In the genomic region with DNA sequence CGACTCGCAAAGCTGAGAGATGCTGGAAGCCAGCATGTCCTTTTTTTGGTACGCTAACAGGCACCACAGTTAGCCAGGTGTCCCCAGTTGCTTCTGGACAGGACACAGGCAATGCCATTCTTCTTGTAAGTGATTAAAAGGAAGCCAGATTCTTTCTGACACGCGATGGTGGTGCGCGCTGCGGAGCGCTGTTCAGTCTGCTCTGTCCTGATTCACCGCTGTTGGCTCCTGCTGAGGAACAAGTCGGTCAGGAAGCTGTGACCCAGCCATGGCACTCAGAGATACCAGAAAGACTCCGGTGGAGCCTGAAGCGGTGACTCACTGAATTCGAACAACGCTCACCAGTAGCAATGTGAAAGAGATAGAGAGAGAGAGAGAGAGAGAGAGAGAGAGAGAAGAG, we compare ENCODE assay signal across 18 mouse cellular contexts.
DNase-seq lines count a peak whose midpoint lies in the region; ATAC-seq and TF ChIP-seq lines count a peak whose summit lies in the region.
"Had no signal": no experiment of that assay in that cellular context is flagged by ENCODE, and none has a peak within 500 bp of the region (broad histone marks: within the 10 kb centered on the region; RNA-seq: fewer than 3 reads in every experiment).

No protein-coding gene starts in this region.

- H3K4me1 ChIP-seq in testis, adult 2 months (ENCODE audit: control insufficient read depth, insufficient read depth, low read length), result peaks cover 6% of the 10 kb centered on the region
- H3K4me1 ChIP-seq: forebrain, embryonic 15.5 days; hindbrain, embryonic 13.5 days had no signal

- TF ChIP-seq CTCF in testis, adult 2 months (IDR thresholded peaks at IDR 0.05; ENCODE audit: control insufficient read depth, insufficient read depth, insufficient replicate concordance, low read depth, low read length), result no peak
- TF ChIP-seq CTCF in Patski (IDR thresholded peaks at IDR 0.05), result no peak

- TF ChIP-seq POLR2A in testis, adult 2 months (IDR thresholded peaks at IDR 0.05; ENCODE audit: control insufficient read depth, low read depth, low read length), result no peak

- no peaks in the 10 kb centered on the region for H3K36me3 ChIP-seq in testis, adult 2 months (ENCODE audit: control insufficient read depth, insufficient read depth, low read length)
- H3K36me3 ChIP-seq: embryonic facial prominence, embryonic 15.5 days; forebrain, embryonic 15.5 days; hindbrain, embryonic 13.5 days had no signal

- no peaks in the 10 kb centered on the region for H3K27me3 ChIP-seq in testis, adult 2 months (ENCODE audit: control insufficient read depth, insufficient read depth, low read length)
- H3K27me3 ChIP-seq in Patski, result no peaks in the 10 kb centered on the region
- H3K27me3 ChIP-seq: forebrain, embryonic 15.5 days; hindbrain, embryonic 13.5 days had no signal

- no peak overlapping the region for H3K27ac ChIP-seq in testis, adult 2 months (ENCODE audit: control insufficient read depth, insufficient read depth, low read depth, low read length)
- H3K27ac ChIP-seq: embryonic facial prominence, embryonic 15.5 days; forebrain, embryonic 15.5 days; hindbrain, embryonic 13.5 days; hindbrain, postnatal 0 days had no signal

- H3K4me3 ChIP-seq in testis, adult 2 months (ENCODE audit: control insufficient read depth, low read depth, low read length), result peak overlapping the region; percentile 42
- H3K4me3 ChIP-seq: embryonic facial prominence, embryonic 15.5 days; erythroblast, embryonic 14.5 days; forebrain, embryonic 15.5 days; hindbrain, embryonic 13.5 days had no signal

- CTCF ChIA-PET in Patski (lab: Charles Lee), result no interaction called here

- DNase-seq in adrenal gland, postnatal 36 days, result peak; percentile 12 to 40
- DNase-seq in adrenal gland, postnatal 4 days (ENCODE audit: low spot score in 2 of 2), result no peak
- no peak for DNase-seq in testis, postnatal 14 days (ENCODE audit: low spot score)
- peak; percentile 19 for DNase-seq in Patski (ENCODE audit: low read depth, low spot score)
- DNase-seq in R1 (ENCODE audit: low read depth, low spot score), result peak; percentile 23
- no peak for DNase-seq in spleen, adult 18-20 months
- no peak for DNase-seq in thymus, postnatal 0 days (ENCODE audit: low spot score)
- DNase-seq: cerebellum, adult 11 months; cerebellum, adult 8-10 months; cerebellum, postnatal 14 days; embryo, embryonic 11 days; gastrocnemius, postnatal 10 days had no signal

- POLR2A ChIA-PET in Patski (lab: Charles Lee), result interaction anchor here (0.6 kb wide), 1 partner anchor 29 kb away, joined by 3 read pairs; no protein-coding TSS in a partner anchor

- in situ Hi-C loops in Patski (cut with MboI; ENCODE audit: low pct_unique_long_range_greater_than_20kb), result no loop called here

- ATAC-seq in Patski, result no peak
- ATAC-seq: forebrain, embryonic 15.5 days; hindbrain, postnatal 0 days had no signal

Comparison
In these comparisons a context has a peak if more than half of its experiments do, and no peak if none do; other contexts are left out.
1. DNase-seq: peak in adrenal gland, postnatal 36 days (2 of 2), Patski (single experiment) and R1 (single experiment); none in adrenal gland, postnatal 4 days (0 of 2), testis, postnatal 14 days (single experiment), spleen, adult 18-20 months (0 of 2) and thymus, postnatal 0 days (single experiment).